Mouse (Mus musculus) megakaryocyte, embryonic 14.5 days (primary cell): ENCODE results near the gene Zfp961.

ENCODE experiments used
- FLI1 ChIP-seq: IDR thresholded peaks from 2 replicates; pipeline ENCODE4 v1.6.1; 2012; ENCODE audit warnings: low read length, inconsistent platforms, mixed read lengths
- GATA1 ChIP-seq: IDR thresholded peaks from 3 replicates; pipeline ENCODE4 v1.6.1; 2012; ENCODE audit warnings: mixed read lengths, low read length, inconsistent platforms, borderline replicate concordance

GRCm38 (mm10) chr8:71965166-71965565, 14.3 kb downstream of the Zfp961 start:
- TF ChIP-seq GATA1 (no peak), FLI1 (no peak)
